Mouse (Mus musculus): Measurements from ENCODE around the gene Nkiras2. TPM values are rescaled to one million over a fixed set of nuclear protein-coding genes. Genes with fewer than 3 reads are reported as not detected.
A peak's percentile ranks its signal among the peaks of the same experiment; 100 is the strongest.
"Not testable (repeated sequence)": the region's sequence is repeated elsewhere in the genome, so short reads cannot be mapped to it uniquely, and the experiment has no call there.

Gene Nkiras2
- total RNA-seq, 2 experiments from 2014 or later = 19.9 to 21.5 TPM

DNA sequence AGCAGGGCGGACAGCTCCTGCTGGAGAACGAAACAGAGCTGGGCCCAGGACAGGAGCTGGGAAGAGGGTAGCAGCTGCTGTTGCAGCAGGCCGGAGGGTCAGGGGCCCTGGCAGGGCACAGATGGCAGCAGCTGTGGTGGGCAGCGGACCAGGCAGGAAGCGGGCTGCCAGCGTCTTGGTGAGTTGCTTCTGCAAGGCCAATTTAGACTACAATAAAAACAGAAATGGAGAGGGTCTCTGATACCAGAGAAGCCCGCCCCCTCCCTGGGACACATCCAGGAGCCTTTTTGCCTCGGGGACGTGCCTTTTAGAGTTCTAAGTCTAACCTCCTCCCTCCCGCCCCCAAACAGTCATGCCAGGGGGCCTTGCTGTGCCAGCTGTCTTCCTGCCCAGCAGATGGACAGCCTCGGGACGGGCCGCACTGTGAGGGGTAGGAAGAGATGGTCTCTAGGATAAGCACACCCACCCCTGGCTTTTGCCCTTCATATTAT is 9.9 kb downstream of the Nkiras2 start:
- DNase-seq = peak; percentile 36

DNA sequence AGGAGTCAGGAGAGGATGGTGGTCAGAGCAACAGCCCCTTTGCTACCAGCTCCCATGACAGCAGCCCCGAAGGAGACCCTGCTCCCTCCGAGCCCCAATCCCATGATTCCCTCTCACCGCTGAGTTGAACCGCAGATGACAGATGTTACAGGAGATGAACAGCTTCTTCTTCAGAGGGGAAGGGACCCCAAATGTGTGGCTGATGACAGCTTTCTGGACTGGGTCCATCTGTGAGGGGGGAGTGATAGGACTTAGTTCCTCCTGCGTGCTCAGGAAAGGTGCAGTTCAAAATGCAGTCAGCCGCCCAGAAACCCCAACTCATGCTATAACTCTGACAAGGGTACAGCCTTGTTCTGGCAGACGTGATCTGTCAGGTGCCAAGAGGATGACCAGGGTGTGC is 15.5 kb downstream of the Nkiras2 start:
- DNase-seq = no peak

DNA sequence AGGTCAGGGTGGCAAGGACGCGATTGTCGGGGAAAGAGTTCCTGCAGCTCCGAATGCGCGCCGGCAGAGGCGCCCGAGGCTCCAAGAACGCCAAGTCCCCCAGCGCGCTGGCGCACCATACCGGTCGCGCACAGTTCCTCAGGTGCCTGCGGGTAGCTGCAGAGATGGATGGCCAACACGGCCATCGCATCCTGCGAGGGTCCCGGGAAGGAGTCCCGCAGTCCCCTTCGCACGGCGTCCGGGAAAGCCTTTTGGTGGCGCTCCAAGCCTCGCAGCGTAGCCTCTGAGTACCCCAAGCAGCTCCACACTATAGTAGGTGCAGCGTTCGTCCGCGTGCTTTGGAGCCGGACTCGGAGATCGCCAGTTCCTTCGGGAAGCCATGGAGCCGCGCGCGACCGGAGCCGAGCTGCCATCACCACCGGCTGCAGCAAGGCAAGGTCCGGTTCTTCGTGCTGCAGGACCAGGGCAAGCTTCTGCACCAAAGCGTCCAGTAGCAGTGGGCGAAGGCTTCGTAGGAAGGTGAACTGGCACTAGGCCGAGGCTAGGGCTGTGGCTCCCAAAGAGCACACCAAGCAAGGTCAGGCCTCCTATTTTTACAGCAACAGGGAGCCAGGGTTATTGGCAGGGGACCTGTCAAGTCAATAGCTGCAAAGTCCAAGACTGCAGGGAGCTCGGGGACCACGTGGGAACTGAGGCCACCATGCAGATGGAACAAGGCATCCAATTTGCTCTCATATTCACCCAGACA is 21.3 kb downstream of the Nkiras2 start:
- DNase-seq = no peak

DNA sequence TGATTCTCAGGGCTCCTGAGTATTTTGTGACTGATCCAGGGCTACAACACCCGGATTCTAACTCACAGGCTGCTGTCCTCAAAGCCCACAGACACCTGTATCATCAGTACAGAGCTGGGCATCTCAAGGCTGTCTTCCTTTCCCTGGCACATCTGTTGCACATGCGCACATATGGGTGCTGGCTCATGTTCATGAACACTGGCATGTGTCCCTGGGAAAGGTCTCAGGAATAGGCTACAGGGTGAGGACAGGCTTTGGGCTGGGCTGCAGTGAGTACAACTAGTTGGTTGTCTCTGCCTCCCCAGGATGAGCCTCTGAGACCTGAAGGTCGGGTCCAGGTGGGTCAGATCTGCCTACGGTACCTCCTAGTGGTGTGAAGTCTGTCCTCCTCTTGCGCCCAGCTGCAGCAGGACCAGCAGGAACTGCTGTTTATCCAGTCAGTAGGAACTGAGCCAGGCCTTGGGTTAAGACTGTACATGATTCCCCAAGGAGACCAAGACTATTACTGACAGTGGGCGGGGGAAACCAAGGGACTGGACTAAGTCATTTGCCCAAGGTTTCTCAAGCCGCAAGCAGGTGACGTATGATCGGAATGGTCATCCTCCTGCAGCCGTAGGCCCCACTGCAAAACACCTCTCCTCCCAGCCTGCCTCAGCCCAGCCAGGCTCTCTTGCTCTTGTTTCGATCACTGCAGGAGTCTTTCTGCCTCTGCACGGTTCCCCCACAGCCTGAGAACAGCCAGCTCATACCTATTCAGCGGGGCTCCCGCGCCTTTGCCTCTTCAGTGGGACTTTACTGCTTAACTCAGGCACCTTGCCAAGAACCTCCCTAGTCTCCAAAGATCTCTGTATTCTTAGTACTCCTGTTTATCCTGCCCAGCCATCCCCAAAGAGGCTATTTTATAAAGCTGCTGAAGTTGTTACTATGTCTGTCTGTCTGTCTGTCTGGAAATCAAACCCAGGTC is 24.9 kb downstream of the Nkiras2 start:
- DNase-seq = no peak

DNA sequence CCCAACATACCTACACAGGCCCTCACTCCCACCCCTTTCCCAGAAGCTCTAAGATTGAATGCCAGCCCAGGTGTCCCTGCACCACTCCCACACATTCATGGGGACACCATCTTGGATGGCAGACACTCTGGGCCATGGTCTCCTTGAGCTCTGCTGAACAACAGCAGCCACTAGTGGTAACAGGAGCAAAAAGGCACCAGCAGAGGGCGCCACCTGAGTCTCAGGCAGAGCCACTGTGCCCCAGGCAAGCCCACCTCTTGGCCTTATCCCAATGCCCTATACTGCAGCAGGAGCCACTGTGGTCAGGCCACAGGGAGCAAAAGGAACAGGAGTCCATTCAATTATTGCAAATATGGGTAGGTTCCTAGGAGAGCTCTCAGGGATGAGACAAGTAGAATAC is 27.2 kb downstream of the Nkiras2 start:
- no peak for DNase-seq

DNA sequence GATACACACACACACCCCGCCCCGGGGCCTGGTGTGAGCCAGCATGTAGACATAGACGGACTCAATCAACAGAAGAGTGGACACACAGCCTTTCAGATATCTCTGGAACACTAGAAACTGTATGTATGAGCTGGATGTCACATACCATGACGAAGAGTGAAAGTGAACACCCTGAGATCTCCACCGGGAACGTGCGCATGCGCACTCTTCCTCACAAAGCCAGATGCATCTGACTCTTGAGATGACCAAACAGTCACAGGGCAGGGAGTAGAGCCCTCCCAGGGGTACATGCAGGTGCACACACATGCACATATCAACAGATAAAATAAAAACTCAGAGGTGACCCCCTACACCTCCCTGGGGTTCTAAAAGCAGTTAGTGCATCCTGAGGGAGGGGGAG is 29.4 kb downstream of the Nkiras2 start:
- no peak for DNase-seq

DNA sequence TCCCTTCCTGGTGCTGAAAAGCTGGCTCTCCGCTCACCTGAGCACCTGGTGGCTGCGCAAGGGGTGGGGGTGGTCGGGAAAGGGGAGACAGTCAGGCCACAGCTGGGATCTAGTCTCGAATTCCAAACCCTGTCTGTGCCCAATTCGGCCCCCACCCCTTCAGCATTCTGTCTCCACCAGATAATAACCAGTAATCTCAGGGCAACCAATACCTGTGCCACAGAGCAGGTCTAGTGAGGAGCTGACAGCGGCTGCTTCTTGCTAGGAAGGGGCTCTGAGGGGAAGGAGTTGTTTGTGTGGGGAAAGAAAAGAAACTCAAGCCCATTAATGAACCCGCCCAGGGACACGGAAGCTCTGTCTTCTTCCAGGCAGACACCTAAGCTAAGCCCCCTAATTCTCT is 32.2 kb downstream of the Nkiras2 start:
- DNase-seq = no peak

DNA sequence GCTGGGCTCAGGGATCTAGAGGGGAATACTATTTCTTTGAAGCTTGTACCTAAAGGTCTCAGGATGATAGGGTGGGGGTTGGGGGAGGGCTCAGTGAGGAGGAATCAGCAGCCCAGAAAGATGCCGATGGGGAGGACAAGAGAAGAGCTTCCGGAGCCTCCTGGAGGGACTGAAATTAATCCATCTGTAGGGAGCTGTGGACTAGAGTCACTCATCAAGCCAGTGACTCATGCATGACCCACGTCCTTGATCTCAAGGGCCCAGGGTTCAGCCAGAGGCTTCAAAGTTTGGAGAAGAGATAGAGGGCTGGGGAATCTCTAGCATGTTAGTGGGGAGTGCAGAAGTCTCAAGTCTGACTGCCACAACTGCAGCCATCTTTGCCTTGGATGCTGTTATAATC is 32.7 kb downstream of the Nkiras2 start:
- DNase-seq = no peak

DNA sequence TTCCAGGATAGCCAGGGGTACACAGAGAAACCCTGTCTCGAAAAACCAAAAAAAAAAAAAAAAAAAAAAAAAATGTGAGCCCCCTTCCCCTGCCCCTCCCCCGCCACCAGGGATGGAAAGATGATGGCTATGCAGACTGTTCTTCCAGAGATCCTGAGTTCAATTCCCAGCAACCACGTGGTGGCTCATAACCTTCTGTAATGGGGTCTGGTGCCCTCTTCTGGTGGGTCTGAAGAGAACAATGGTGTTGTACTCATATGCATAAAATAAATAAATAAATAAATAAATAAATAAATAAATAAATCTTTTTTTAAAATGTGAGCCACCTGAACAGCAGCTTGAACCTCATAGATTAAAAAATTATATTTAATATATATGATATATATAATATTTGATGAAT is 36.5 kb downstream of the Nkiras2 start:
- DNase-seq = not testable (repeated sequence)

DNA sequence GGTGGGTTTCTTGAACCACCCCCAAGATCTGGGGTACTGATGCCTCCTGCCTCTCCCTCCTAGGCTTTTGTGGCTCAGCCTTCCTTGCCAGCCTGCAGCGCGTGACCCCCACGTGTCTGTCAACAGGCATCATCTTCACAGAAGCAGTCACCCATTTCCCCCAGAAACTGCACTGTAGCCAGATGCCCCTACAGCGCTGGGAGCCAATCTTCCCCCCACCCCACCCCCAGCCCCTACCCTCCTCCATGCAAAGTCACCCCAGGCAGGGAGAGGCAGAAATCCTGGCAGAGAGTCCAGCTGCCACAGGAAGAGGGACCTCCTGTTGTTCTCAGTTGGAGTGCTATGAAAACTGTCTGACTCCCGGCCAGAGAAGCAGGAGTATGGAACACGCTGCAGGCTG is 37.4 kb downstream of the Nkiras2 start:
- no peak for DNase-seq

DNA sequence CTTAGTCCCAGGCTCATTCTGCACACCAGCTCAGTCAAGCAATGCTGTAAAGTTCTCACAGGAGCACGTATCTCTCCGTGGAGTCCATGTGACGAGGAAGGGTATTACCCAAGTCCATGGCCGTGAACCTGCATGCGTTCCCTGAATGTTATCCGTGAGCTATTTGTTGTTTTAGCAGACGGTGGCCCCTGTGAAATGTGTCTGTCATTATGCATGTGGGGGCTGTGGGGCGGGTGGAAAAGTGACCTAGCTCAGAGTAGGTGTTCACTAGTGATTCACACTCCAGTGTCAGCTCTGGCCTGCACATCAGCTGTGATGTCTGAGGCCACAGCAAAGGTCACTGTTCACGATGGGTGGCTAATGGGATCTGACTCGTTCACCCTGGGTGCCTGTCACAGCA is 40.8 kb downstream of the Nkiras2 start:
- DNase-seq = no peak

DNA sequence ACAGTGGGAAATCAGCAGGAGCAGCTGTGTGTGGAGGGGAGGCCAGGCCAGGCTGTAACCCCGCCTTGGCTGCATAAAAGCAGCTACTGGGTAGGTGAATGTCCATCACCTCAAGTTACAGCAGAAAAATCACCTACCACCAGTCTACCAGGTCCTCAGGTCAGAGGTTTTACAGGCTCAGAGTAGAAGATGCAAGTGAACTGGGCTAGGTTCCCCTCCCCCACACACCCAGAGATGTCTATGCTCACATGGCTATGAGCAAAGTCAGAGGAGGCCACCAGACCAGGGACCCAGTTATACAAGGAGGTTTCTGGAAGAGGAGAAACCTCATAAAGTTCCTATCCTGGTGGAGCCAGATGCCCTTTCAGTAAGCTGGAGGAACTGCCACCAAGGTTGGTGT is 52.0 kb downstream of the Nkiras2 start:
- no peak for DNase-seq

DNA sequence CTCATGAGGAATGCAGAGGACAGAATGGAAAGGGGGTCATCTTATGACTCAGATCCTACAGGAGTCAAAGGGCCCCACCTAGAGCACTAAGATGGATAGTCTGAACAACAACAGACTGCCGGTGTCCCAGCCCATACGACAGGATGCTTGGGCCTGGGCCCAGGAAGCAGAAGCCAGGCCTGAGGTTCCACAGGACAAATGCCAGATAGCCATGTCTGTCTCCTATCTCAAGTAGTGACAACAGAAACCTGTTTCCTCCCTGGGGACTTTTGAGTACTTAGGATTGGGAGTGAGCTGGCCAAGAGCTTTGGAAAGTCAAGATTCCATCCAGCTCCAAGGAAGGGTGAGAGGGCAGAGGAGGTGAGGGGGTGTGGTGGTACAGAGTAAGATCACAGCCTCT is 52.9 kb downstream of the Nkiras2 start:
- DNase-seq = no peak

DNA sequence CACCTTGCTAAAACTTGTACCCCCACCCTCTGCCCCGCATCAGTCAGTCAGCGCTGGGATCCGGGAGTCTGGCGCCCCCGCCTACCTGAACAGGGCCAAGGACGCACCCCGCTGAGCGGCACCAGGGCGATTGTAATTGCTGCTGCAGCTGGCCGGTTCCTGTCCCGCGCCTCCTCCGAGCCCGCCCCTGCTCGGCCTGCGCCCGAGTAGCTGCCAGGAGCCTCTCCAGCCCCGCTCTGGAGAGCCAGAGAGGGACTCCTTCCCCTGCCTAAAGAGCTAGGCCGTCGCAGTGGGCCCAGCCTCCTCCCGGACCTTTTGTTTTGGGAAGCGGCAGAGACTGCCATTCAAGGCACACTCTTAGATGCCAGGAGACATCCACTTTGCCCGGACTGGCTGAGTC is 54.1 kb downstream of the Nkiras2 start:
- peak; percentile 78 for DNase-seq

Other genes starting within 250 kb of the Nkiras2 start
- gene Jup, start 221.5 kb upstream of the Nkiras2 start, total RNA-seq (2021) = 10 to 100 TPM; 72.0 to 79.8 TPM
- gene P3h4, start 204.4 kb upstream of the Nkiras2 start, total RNA-seq (2021) = 1 to 10 TPM; 4.3 to 5.1 TPM
- 1 to 10 TPM; 7.5 to 10.0 TPM for gene Fkbp10, start 203.5 kb upstream of the Nkiras2 start, total RNA-seq (2021)
- gene Nt5c3b, start 177.4 kb upstream of the Nkiras2 start, total RNA-seq (2021) = 1 to 10 TPM; 8.2 to 8.5 TPM
- gene Klhl10, start 177.3 kb upstream of the Nkiras2 start, total RNA-seq (2021) = under 1 TPM; 0.43 to 0.49 TPM
- gene Klhl11, start 146.5 kb upstream of the Nkiras2 start, total RNA-seq (2021) = 1 to 10 TPM; 3.8 to 3.9 TPM
- 10 to 100 TPM; 10.6 to 20.3 TPM for gene Acly, start 91.2 kb upstream of the Nkiras2 start, total RNA-seq (2021)
- gene Ttc25, start 73.6 kb upstream of the Nkiras2 start, total RNA-seq (2021) = under 1 TPM; 0.36 to 0.38 TPM
- 1 to 10 TPM; 8.6 to 9.6 TPM for gene Cnp, start 44.3 kb upstream of the Nkiras2 start, total RNA-seq (2021)
- 100 to 1,000 TPM; 123 to 126 TPM for gene Dnajc7, start 924 bp downstream of the Nkiras2 start, total RNA-seq (2021)
- under 1 TPM; 0.31 to 0.70 TPM for gene Zfp385c, start 73.2 kb downstream of the Nkiras2 start, total RNA-seq (2021)
- 1 to 10 TPM in 1 of 2 experiments, under 1 TPM in 1; 0.77 to 1.2 TPM for gene Dhx58, start 85.0 kb downstream of the Nkiras2 start, total RNA-seq (2021)
- gene Kat2a, start 93.2 kb downstream of the Nkiras2 start, total RNA-seq (2021) = 10 to 100 TPM; 11.7 to 11.8 TPM
- gene Hspb9, start 94.6 kb downstream of the Nkiras2 start, total RNA-seq (2021) = not detected
- gene Rab5c, start 119.0 kb downstream of the Nkiras2 start, total RNA-seq (2021) = 10 to 100 TPM; 40.4 to 43.1 TPM
- not detected for gene Kcnh4, start 140.7 kb downstream of the Nkiras2 start, total RNA-seq (2021)
- not detected for gene Hcrt, start 143.7 kb downstream of the Nkiras2 start, total RNA-seq (2021)
- gene Ghdc, start 151.7 kb downstream of the Nkiras2 start, total RNA-seq (2021) = 1 to 10 TPM; 4.8 to 4.9 TPM
- gene Stat5b, start 231.5 kb downstream of the Nkiras2 start, total RNA-seq (2021) = 100 to 1,000 TPM in 1 of 2 experiments, 10 to 100 TPM in 1; 93.2 to 126 TPM
- 10 to 100 TPM; 10.9 to 14.8 TPM for gene Stat5a, start 240.1 kb downstream of the Nkiras2 start, total RNA-seq (2021)